Mouse (Mus musculus) bone marrow, adult 2 months (tissue): ENCODE data around the gene Nme7.

Source experiments
- CTCF ChIP-seq: fragments of 200-500 bp; IDR thresholded peaks from 2 replicates; pipeline ENCODE4 v1.5.1; 2011; ENCODE audit warnings: low read length, control low read depth; ENCODE audit not compliant: control insufficient read depth, insufficient read depth
- POLR2A ChIP-seq: fragments of 200-500 bp; IDR thresholded peaks from 2 replicates; pipeline ENCODE4 v1.6.1; 2011; ENCODE audit warnings: low read depth, mild to moderate bottlenecking, control low read depth, low read length, borderline replicate concordance; ENCODE audit not compliant: control insufficient read depth

DNA sequence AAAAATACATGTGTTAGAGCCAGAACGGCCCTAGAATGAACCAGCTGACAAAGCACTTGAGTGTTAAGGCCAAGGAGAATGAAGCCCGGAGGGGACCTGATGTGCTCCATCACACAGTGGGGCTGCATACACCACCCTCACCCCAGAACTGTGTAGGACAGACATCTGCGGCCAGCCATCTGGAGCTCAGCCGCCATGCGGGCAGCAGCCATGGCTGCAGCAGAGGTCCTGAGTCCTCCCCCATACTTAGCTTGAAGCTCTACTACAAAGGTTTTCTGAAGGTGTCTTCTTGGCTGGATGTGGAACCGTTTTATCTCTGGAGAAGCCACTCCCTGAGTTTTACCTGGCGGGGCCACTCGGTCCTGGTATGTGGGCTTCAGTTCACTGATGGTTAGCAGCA lies 149.2 kb downstream of the Nme7 start:
- TF ChIP-seq CTCF (no peak), POLR2A (no peak)
